Mouse (Mus musculus): Measurements from ENCODE around the gene Tbc1d9b. TPM values are rescaled to one million over a fixed set of nuclear protein-coding genes. Genes with fewer than 3 reads are reported as not detected.

Gene Tbc1d9b
- total RNA-seq, 4 experiments from 2014 or later = 22.3 to 28.2 (median 23.1) TPM

DNA sequence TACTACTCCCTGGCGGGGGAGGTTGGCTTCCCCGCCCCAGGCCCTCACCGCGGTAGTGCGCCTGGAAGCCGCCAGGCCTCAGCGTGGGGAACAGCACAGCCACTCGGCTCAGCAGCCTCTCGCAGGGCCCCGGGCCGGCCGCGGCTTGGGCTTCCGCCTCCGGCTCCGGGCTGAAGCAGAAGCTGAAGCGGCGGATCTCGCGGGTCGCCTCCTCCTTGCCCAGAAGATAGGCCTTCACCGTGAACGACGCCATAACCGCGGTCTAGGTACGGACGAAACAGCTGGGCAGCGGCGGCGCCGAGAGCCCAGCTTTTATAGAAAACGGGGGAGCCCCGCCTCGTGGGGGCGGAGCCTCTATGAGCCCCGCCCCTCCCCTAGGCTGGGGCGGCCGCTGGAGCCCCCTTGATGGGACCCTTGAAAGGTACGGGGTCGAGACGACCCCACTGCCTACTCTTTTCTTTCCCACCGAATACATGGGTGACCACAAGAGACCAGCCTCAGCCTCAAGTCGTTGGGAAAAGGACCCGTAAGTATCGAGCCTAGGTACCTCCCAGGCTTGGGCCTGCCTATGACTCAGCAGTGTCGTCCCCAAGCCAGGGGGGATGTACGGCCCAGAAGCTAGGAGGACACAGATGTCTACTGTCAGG, 79.4 kb downstream of the Tbc1d9b start, which contains the start of the genes Sqstm1 and Mgat4b:
Gene Sqstm1 (minus strand): TSS at position 323 of the 647 bp plus-strand sequence.
Gene Mgat4b (plus strand): TSS at position 386 of the 647 bp plus-strand sequence.
- DNase-seq (ENCODE audit: low spot score in 2 of 2) = peak; percentile 74 to 80

DNA sequence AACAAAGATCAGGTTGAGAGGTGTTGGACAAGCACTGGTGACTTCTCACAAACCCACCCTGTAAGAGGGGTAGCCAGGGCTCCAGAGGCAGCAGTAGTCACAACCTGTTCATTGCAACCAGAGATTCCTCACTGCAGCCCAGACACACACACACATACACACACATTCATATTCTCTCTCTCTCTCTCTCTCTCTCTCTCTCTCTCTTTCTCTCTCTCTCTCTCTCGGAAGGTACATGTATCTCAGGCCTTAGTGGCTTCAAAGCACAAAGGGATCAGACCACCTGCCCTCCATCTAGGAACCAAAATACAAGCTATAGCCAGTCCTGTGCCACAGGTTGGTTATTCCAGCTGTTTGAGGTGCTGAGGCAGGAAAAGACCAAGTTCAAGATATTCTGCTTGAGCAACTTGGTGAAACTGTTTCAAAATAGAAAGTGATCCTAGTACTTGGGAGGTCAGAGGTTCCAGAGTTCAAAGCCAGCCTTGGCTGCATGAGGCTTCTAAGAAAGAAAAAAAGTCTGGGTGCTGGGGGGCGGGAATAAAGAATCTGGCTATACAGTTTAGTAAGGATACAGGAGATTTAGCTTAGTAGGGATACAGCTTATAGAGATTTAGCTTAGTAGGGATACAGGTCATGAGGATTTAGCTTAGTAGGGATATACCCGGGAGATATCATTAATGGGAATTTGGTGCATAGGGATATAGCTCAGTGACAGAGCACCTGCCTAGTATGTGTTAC, 80.3 kb downstream of the Tbc1d9b start:
- no peak for DNase-seq (ENCODE audit: low spot score in 2 of 2)

- DNase-seq (ENCODE audit: low spot score in 2 of 2) = no peak
These were observed 81.0 kb downstream of the Tbc1d9b start for GRCm38 (mm10) chr11:50212060-50212739.

- DNase-seq (ENCODE audit: low spot score in 2 of 2) = peak; percentile 80 to 87
These were observed 81.9 kb downstream of the Tbc1d9b start for GRCm38 (mm10) chr11:50212848-50213758.

GRCm38 (mm10) chr11:50214631-50215030, 83.4 kb downstream of the Tbc1d9b start:
- no peak for DNase-seq (ENCODE audit: low spot score in 2 of 2)

DNA sequence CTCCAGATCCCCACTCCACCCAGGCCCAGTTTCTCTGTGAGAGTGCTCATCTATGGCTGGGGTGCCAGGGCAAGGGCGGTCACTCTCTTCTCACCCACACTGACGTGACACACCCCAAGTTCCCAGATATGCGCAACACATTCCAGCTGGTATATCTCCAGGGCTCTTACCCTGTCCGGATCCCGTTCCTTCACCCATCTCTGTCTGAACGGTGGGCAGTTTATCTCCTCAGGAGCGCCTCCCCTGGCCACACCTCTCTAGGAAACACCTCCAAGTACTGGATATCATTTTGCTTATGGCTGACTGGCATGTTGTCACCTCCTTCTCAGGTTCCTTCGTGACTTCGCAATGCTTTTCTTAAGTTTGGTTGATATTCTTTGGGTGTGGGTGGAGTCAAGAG, 84.4 kb downstream of the Tbc1d9b start:
- DNase-seq (ENCODE audit: low spot score in 2 of 2) = no peak

DNA sequence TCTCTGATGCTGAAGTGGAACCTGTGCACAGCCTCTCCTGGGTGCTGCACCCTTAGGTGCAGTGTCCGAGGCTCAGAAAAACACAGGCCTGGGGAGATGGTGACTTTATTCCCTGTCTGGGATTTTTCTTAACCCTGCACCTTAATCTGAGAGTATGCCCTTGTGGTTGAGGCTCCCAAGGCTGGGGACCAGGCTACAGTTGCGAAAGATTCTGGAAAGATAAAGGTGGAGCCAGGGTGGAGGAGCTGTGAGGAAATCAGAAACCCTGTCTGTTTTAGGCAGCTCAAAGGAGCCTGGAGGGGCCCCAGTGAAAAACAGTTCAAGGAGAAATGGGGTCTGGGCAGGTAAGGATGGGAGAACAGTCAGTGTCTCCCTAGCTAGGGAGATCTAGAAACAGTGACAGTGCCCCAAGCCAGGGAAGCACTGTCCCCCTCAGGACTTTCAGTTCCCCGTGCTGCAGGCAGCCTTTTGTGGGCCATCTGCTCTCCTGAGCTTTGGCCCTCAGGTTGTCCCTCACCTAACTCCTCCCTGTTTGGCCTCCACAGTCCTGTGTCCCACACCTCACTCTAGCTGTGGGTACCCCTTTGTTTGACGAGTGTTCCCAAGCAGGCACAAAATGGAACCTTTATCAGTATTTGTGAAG, 85.6 kb downstream of the Tbc1d9b start:
- no peak for DNase-seq (ENCODE audit: low spot score in 2 of 2)

DNA sequence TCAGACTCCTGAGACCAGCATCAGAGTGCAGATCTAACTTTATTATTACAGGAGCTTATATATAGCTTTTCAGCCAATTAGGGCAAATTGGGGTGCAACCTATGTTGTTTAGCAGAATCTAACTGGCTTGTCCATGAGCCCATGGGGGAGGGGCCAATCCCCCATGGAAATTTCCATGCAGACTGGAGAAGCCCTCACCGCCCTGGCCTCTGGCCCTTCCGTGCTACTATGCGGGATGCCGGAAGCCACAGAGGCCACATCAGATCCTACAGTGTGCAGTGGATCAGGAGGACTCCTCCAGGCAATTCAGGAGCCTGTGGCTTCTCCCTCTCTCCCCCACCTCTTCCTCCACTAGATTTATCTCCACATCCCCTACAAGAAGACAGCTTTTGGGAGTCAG, 86.6 kb downstream of the Tbc1d9b start:
- DNase-seq (ENCODE audit: low spot score in 2 of 2) = no peak

GRCm38 (mm10) chr11:50219833-50220232, 88.6 kb downstream of the Tbc1d9b start:
- DNase-seq (ENCODE audit: low spot score in 2 of 2) = no peak

Other genes starting within 250 kb of the Tbc1d9b start
- under 1 TPM in 2 of 4 experiments, not detected in 2; 0.24 to 0.43 TPM for gene Rasgef1c, start 229.6 kb upstream of the Tbc1d9b start, total RNA-seq (2022)
- 10 to 100 TPM; 49.8 to 57.4 (median 54.4) TPM for gene Rnf130, start 106.0 kb upstream of the Tbc1d9b start, total RNA-seq (2022)
- gene Mrnip, start 43.0 kb downstream of the Tbc1d9b start, total RNA-seq (2022) = 1 to 10 TPM; 2.4 to 2.9 (median 2.6) TPM
- gene Sqstm1, start 79.4 kb downstream of the Tbc1d9b start, total RNA-seq (2022) = 100 to 1,000 TPM; 494 to 615 (median 543) TPM
- gene Mgat4b, start 79.5 kb downstream of the Tbc1d9b start, total RNA-seq (2022) = 10 to 100 TPM; 40.4 to 49.2 (median 44.9) TPM
- gene Ltc4s, start 107.2 kb downstream of the Tbc1d9b start, total RNA-seq (2022) = 1 to 10 TPM; 1.2 to 3.1 (median 2.4) TPM
- gene Maml1, start 160.9 kb downstream of the Tbc1d9b start, total RNA-seq (2022) = 1 to 10 TPM; 4.7 to 5.9 (median 5.4) TPM
- 100 to 1,000 TPM; 104 to 122 (median 111) TPM for gene Canx, start 194.3 kb downstream of the Tbc1d9b start, total RNA-seq (2022)
- not detected for gene Cby3, start 223.1 kb downstream of the Tbc1d9b start, total RNA-seq (2022)
- gene Hnrnph1, start 245.6 kb downstream of the Tbc1d9b start, total RNA-seq (2022) = 10 to 100 TPM; 63.8 to 91.3 (median 74.6) TPM

Data from gastrocnemius, adult 8-10 months (tissue).